Mouse (Mus musculus) erythroblast, embryonic 14.5 days (primary cell): ENCODE results near the gene Cd63.

Experiments used
- GATA1 ChIP-seq: IDR thresholded peaks from 2 replicates; pipeline ENCODE4 v1.6.1; 2012; ENCODE audit warnings: low read length, inconsistent platforms, mixed read lengths
- TAL1 ChIP-seq: IDR thresholded peaks from 3 replicates; pipeline ENCODE4 v1.6.1; 2012; ENCODE audit warnings: low read length, inconsistent platforms, mixed read lengths

- no peak for TF ChIP-seq GATA1
- no peak for TF ChIP-seq TAL1
These were observed 1.7 kb downstream of the Cd63 start for GRCm38 (mm10) chr10:128902409-128902988.
